Mouse (Mus musculus) erythroblast, embryonic 14.5 days (primary cell): ENCODE measurements around the gene 9430097D07Rik.

ENCODE experiments used
- GATA1 ChIP-seq: IDR thresholded peaks from 2 replicates; pipeline ENCODE4 v1.6.1; 2012; ENCODE audit warnings: low read length, inconsistent platforms, mixed read lengths
- TAL1 ChIP-seq: IDR thresholded peaks from 3 replicates; pipeline ENCODE4 v1.6.1; 2012; ENCODE audit warnings: low read length, inconsistent platforms, mixed read lengths

- TF ChIP-seq GATA1 (no peak), TAL1 (no peak)
Measured at GRCm38 (mm10) chr2:32536086-32536633, 39.3 kb downstream of the 9430097D07Rik start.
